Mouse (Mus musculus) forebrain, embryonic 15.5 days (tissue): ENCODE data around the gene Ssh3. TPM values are rescaled to one million over a fixed set of nuclear protein-coding genes. Genes with fewer than 3 reads are reported as not detected.
A peak's percentile ranks its signal among the peaks of the same experiment; 100 is the strongest.

ENCODE experiments used
- ATAC-seq: fragments of 200-750 bp; cut with Nextera tagmentation; replicated peaks from 2 replicates; pipeline ENCODE4 v1.8.0; 2017; ENCODE audit warnings: mild to moderate bottlenecking, moderate TSS enrichment, moderate library complexity
- H3K27ac ChIP-seq: fragments of 300-500 bp; sonication (generic); replicated peaks from 2 replicates; pipeline ENCODE4 v1.5.1; 2015; ENCODE audit warnings: mild to moderate bottlenecking, inconsistent platforms
- H3K27me3 ChIP-seq: fragments of 300-500 bp; sonication (generic); 2 replicates; pipeline ENCODE4 v1.6.1; 2015; ENCODE audit warnings: inconsistent platforms
- H3K36me3 ChIP-seq: fragments of 300-500 bp; sonication (generic); 2 replicates; pipeline ENCODE4 v1.6.1; 2015; ENCODE audit warnings: mild to moderate bottlenecking, inconsistent platforms
- H3K4me1 ChIP-seq: fragments of 300-500 bp; sonication (generic); 2 replicates; pipeline ENCODE4 v1.6.1; 2015; ENCODE audit warnings: inconsistent platforms
- H3K4me2 ChIP-seq: fragments of 300-500 bp; sonication (generic); replicated peaks from 2 replicates; pipeline ENCODE4 v1.6.1; 2015; ENCODE audit warnings: mild to moderate bottlenecking, inconsistent platforms
- H3K4me3 ChIP-seq: fragments of 300-500 bp; sonication (generic); 2 replicates; pipeline ENCODE4 v1.5.1; 2015; ENCODE audit warnings: mild to moderate bottlenecking, inconsistent platforms
- H3K9ac ChIP-seq: fragments of 300-500 bp; sonication (generic); replicated peaks from 2 replicates; pipeline ENCODE4 v1.6.1; 2015; ENCODE audit warnings: mild to moderate bottlenecking, inconsistent platforms
- H3K9me3 ChIP-seq: fragments of 300-500 bp; sonication (generic); 2 replicates; pipeline ENCODE4 v1.6.1; 2016; ENCODE audit warnings: inconsistent platforms
- WGBS: fragments of 180-500 bp; shearing (Covaris S2); methylation state at CpG from one replicate; pipeline ENCODE4 v1.1.7; 2015; ENCODE audit warnings: mixed read lengths; 5-methylcytosine and 5-hydroxymethylcytosine counted together
- polyA plus RNA-seq: library from polyadenylated mRNA; unstranded; fragments of >200 nt; fragmentation: Nextera tagmentation; extraction: Ambion mirVana; gene quantifications from 2 replicates; pipeline ENCODE4 v1.2.1, GENCODE M21; 2015

Ssh3 gene
- polyA plus RNA-seq, 1 experiment from 2014 or later = 5.2 TPM

GRCm38 (mm10) chr19:4219943-4220342, 49.0 kb downstream of the Ssh3 start:
- Histone ChIP-seq H3K9me3 (no peaks in the 10 kb centered on the region), H3K4me3 (no peak overlapping the region), H3K27ac (no peak overlapping the region), H3K4me2 (no peak overlapping the region), H3K27me3 (peaks cover 26% of the 10 kb centered on the region), H3K4me1 (peaks cover 24% of the 10 kb centered on the region), H3K9ac (no peak overlapping the region), H3K36me3 (no peaks in the 10 kb centered on the region)
- WGBS = 76% methylated on average over 6 of the region's 6 CpGs
- ATAC-seq = no peak

- peaks cover 36% of the 10 kb centered on the region for H3K4me1 ChIP-seq
- H3K27ac ChIP-seq = no peak overlapping the region
- H3K9me3 ChIP-seq = no peaks in the 10 kb centered on the region
- no peaks in the 10 kb centered on the region for H3K36me3 ChIP-seq
- H3K9ac ChIP-seq = no peak overlapping the region
- no peak overlapping the region for H3K4me2 ChIP-seq
- 71% methylated on average over 1 of the region's 1 CpGs for WGBS
- peaks cover 34% of the 10 kb centered on the region for H3K27me3 ChIP-seq
- no peak for ATAC-seq
- no peak overlapping the region for H3K4me3 ChIP-seq
Measured at GRCm38 (mm10) chr19:4218784-4219183, 50.2 kb downstream of the Ssh3 start.

- H3K36me3 ChIP-seq = no peaks in the 10 kb centered on the region
- H3K27ac ChIP-seq = no peak overlapping the region
- H3K9me3 ChIP-seq = no peaks in the 10 kb centered on the region
- peaks cover 41% of the 10 kb centered on the region for H3K4me1 ChIP-seq
- 76% methylated on average over 11 of the region's 11 CpGs for WGBS
- no peak overlapping the region for H3K4me3 ChIP-seq
- peaks cover 39% of the 10 kb centered on the region for H3K27me3 ChIP-seq
- ATAC-seq = no peak
- no peak overlapping the region for H3K9ac ChIP-seq
- H3K4me2 ChIP-seq = no peak overlapping the region
Measured at GRCm38 (mm10) chr19:4218293-4218692, 50.7 kb downstream of the Ssh3 start.

GRCm38 (mm10) chr19:4217855-4218254, 51.1 kb downstream of the Ssh3 start:
- no peak overlapping the region for H3K27ac ChIP-seq
- ATAC-seq = no peak
- H3K9me3 ChIP-seq = no peaks in the 10 kb centered on the region
- 35% methylated on average over 3 of the region's 3 CpGs for WGBS
- no peaks in the 10 kb centered on the region for H3K36me3 ChIP-seq
- H3K4me2 ChIP-seq = no peak overlapping the region
- H3K27me3 ChIP-seq = peaks cover 42% of the 10 kb centered on the region
- peaks cover 43% of the 10 kb centered on the region for H3K4me1 ChIP-seq
- H3K9ac ChIP-seq = no peak overlapping the region
- H3K4me3 ChIP-seq = no peak overlapping the region

- no peak overlapping the region for H3K9ac ChIP-seq
- H3K36me3 ChIP-seq = no peaks in the 10 kb centered on the region
- WGBS = 9% methylated on average over 5 of the region's 5 CpGs
- peaks cover 43% of the 10 kb centered on the region for H3K4me1 ChIP-seq
- H3K9me3 ChIP-seq = no peaks in the 10 kb centered on the region
- H3K4me2 ChIP-seq = no peak overlapping the region
- H3K4me3 ChIP-seq = no peak overlapping the region
- ATAC-seq = no peak
- no peak overlapping the region for H3K27ac ChIP-seq
- peaks cover 45% of the 10 kb centered on the region for H3K27me3 ChIP-seq
Measured at GRCm38 (mm10) chr19:4217140-4217539, 51.8 kb downstream of the Ssh3 start.

GRCm38 (mm10) chr19:4216041-4216685, 52.8 kb downstream of the Ssh3 start:
- no peak overlapping the region for H3K9ac ChIP-seq
- H3K27me3 ChIP-seq = peaks cover 54% of the 10 kb centered on the region
- no peaks in the 10 kb centered on the region for H3K9me3 ChIP-seq
- no peak overlapping the region for H3K27ac ChIP-seq
- H3K36me3 ChIP-seq = no peaks in the 10 kb centered on the region
- peaks cover 43% of the 10 kb centered on the region for H3K4me1 ChIP-seq
- whole genome bisulfite sequencing = 25% methylated on average over 14 of the region's 14 CpGs
- no peak for ATAC-seq
- H3K4me2 ChIP-seq = no peak overlapping the region
- no peak overlapping the region for H3K4me3 ChIP-seq

GRCm38 (mm10) chr19:4215451-4215840, 53.5 kb downstream of the Ssh3 start:
- Histone ChIP-seq H3K4me1 (peaks cover 41% of the 10 kb centered on the region), H3K4me3 (peak overlapping the region; percentile 52), H3K27me3 (peaks cover 54% of the 10 kb centered on the region), H3K27ac (no peak overlapping the region), H3K9ac (peak overlapping the region; percentile 55), H3K36me3 (no peaks in the 10 kb centered on the region), H3K9me3 (no peaks in the 10 kb centered on the region), H3K4me2 (peak overlapping the region; percentile 99)
- ATAC-seq = no peak
- WGBS = 3% methylated on average over 19 of the region's 21 CpGs

- H3K36me3 ChIP-seq = no peaks in the 10 kb centered on the region
- H3K4me2 ChIP-seq = peak overlapping the region; percentile 99
- H3K9me3 ChIP-seq = no peaks in the 10 kb centered on the region
- under 1% methylated on average over 72 of the region's 81 CpGs for WGBS
- ATAC-seq = 0 out of 2 replicates have a peak, but pooled peaks have one; percentile 38
- peak overlapping the region; percentile 55 for H3K9ac ChIP-seq
- peaks cover 54% of the 10 kb centered on the region for H3K27me3 ChIP-seq
- H3K4me3 ChIP-seq = peak overlapping the region; percentile 52
- H3K27ac ChIP-seq = no peak overlapping the region
- peaks cover 36% of the 10 kb centered on the region for H3K4me1 ChIP-seq
Measured at GRCm38 (mm10) chr19:4214771-4215450, 54.1 kb downstream of the Ssh3 start.

GRCm38 (mm10) chr19:4214071-4214770, 54.8 kb downstream of the Ssh3 start, which contains the start of the genes Clcf1 and AC109138.7:
Clcf1 (plus strand) TSS chr19:4214238.
AC109138.7 (plus strand) TSS chr19:4214357.
- Histone ChIP-seq H3K9me3 (no peaks in the 10 kb centered on the region), H3K4me2 (peak within 1 kb of the TSS; percentile 99), H3K9ac (peak within 1 kb of the TSS; percentile 55), H3K27me3 (peaks cover 54% of the 10 kb centered on the region), H3K27ac (no peak within 1 kb of the TSS), H3K4me3 (peak within 1 kb of the TSS; percentile 52), H3K4me1 (peaks cover 32% of the 10 kb centered on the region), H3K36me3 (no peaks in the 10 kb centered on the region)
- WGBS = 1% methylated on average over 43 of the region's 49 CpGs
- peak; percentile 57 for ATAC-seq

GRCm38 (mm10) chr19:4213524-4213974, 55.4 kb downstream of the Ssh3 start:
- WGBS = 6% methylated on average over 9 of the region's 9 CpGs
- ATAC-seq = no peak
- H3K4me2 ChIP-seq = no peak overlapping the region; the same call in 1 of the 2 replicates

GRCm38 (mm10) chr19:4211891-4212588, 56.9 kb downstream of the Ssh3 start:
- peaks cover 30% of the 10 kb centered on the region for H3K4me1 ChIP-seq
- WGBS = 23% methylated on average over 4 of the region's 4 CpGs
- no peak overlapping the region for H3K9ac ChIP-seq
- no peak overlapping the region for H3K27ac ChIP-seq
- ATAC-seq = no peak
- no peaks in the 10 kb centered on the region for H3K9me3 ChIP-seq
- peaks cover 49% of the 10 kb centered on the region for H3K27me3 ChIP-seq
- H3K4me2 ChIP-seq = no peak overlapping the region
- no peak overlapping the region for H3K4me3 ChIP-seq
- no peaks in the 10 kb centered on the region for H3K36me3 ChIP-seq

More at GRCm38 (mm10) chr19:4213524-4213974, 55.4 kb downstream of the Ssh3 start:
- H3K36me3 ChIP-seq = no peaks in the 10 kb centered on the region
- H3K9ac ChIP-seq = no peak overlapping the region
- H3K4me3 ChIP-seq = peak overlapping the region; percentile 52; the same call in 1 of the 2 replicates
- H3K27me3 ChIP-seq = peaks cover 54% of the 10 kb centered on the region
- H3K27ac ChIP-seq = no peak overlapping the region
- H3K4me1 ChIP-seq = peaks cover 32% of the 10 kb centered on the region
- no peaks in the 10 kb centered on the region for H3K9me3 ChIP-seq
